Mouse (Mus musculus): ENCODE measurements around the gene Aes. TPM values are rescaled to one million over a fixed set of nuclear protein-coding genes. Genes with fewer than 3 reads are reported as not detected.

The Aes gene
- total RNA-seq, 1 experiment from 2014 or later = 276 TPM

DNA sequence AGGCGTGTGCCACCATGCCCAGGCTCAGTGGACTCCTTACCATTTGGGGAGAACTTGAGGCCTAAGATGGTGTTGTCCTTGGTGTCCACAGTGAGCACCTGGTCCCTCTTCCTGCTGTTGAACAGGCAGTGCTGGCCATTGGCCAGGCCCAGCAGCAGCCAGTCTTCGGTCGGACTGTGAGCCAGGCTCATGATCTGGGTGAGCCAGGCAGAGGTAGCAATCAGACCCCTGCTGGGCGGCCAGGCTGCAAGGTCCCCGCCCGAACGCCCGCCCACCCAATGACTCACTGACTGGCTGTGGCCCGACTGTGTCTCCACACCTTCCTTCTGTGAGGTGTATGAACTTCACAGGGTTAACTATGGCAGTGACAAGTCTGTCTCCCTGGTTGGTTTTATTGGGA, 32.6 kb downstream of the Aes start:
- no peak for ATAC-seq (ENCODE audit: extremely low read depth, insufficient number of reproducible peaks, low FRiP score, poor library complexity, severe bottlenecking)

DNA sequence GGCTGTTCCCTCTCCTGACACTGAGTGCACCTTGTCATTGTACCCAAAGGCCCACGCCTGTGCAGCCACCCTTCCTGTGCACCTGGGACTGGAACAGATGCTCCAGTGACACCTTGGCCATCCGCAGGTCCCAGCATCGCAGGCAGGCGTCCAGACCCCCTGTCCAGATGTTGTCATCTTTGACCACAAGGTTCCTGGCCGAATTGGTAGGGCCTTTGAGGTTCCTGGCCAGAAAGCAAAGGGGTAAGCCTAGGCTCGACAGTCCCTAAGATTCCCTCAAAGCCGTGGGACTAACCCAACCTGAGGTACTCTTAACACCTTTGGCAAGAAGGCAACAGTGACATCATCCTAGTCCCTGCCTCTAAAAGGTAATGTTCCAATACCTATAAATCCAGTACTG, 33.3 kb downstream of the Aes start:
- no peak for ATAC-seq (ENCODE audit: extremely low read depth, insufficient number of reproducible peaks, low FRiP score, poor library complexity, severe bottlenecking)

DNA sequence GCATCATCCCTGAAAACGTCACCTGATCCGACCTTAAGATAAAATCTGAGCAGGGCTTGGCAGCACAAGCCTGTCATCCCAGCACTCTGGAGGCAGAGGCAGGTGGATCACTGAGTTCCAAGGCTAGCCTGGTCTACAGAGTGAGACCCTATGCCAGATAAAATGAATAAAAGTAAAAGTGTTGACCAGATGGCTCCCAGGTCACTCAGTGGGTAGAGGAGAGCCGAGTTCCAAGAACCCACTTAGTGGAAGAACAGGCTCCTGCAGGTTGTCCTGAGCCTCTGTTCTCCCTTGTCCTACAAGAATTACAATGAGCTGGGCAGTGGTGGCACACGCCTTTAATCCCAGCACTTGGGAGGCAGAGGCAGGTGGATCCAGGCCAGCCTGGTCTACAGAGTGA, 33.9 kb downstream of the Aes start:
- no peak for ATAC-seq (ENCODE audit: extremely low read depth, insufficient number of reproducible peaks, low FRiP score, poor library complexity, severe bottlenecking)

DNA sequence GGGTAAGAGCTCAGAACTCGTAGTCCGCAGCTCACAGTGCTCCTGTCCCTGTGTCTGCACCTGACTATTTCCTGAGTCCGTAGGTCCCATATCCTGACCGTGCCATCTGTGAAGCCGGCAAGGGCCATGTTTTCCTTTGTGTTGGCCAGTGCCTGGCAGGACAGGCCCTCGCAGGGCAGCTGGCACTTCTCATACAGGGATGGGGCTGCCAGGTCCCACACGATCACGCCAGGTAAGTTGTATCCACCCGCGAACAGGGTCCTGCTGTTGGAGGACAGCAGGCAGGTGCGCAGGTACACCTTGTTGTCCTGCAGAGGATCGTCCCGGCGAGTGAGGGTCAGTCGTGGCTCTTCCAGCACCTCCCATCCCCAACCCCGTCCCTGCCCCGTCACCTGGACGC, 34.6 kb downstream of the Aes start:
- ATAC-seq (ENCODE audit: extremely low read depth, insufficient number of reproducible peaks, low FRiP score, poor library complexity, severe bottlenecking) = no peak

DNA sequence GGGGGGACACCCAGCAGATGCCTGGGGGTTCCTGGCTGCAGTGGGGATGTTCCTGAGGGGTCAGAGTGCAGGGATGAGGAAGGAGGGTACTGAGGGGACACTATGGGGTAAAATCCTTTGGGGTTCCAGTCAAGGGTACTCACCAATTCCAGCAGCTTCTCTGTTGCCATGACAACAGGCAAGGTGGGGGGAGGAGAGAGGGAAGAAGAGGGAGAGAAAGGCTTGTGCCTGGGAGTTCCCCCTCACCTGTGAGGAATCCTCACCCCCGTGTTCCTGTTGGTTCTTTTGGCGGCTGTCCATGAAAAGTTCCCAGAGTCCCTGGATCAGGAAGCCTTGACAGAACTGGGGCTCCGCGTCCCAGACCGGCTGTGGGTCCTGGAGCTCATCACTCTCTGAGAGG, 36.3 kb downstream of the Aes start:
- ATAC-seq (ENCODE audit: extremely low read depth, insufficient number of reproducible peaks, low FRiP score, poor library complexity, severe bottlenecking) = no peak

DNA sequence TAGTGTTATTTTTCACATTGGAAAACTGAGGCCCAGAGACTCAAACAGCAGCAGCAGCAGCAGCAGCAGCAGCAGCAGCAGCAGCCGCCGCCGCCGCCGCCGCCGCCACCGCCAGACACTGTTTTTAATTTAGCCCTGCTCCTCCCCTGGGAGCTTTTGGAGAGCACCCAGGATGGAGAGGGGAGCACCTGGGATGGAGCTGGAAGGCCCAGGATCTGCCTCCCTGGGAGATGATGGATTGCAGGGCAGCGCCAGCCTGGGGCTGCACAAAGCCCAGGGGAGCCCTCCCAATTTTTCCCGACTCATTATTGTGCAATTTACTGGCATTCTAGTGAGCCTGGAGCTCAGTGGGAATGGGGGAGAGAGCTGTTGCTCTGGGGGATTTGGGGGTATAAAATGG, 37.3 kb downstream of the Aes start:
- no peak for ATAC-seq (ENCODE audit: extremely low read depth, insufficient number of reproducible peaks, low FRiP score, poor library complexity, severe bottlenecking)

DNA sequence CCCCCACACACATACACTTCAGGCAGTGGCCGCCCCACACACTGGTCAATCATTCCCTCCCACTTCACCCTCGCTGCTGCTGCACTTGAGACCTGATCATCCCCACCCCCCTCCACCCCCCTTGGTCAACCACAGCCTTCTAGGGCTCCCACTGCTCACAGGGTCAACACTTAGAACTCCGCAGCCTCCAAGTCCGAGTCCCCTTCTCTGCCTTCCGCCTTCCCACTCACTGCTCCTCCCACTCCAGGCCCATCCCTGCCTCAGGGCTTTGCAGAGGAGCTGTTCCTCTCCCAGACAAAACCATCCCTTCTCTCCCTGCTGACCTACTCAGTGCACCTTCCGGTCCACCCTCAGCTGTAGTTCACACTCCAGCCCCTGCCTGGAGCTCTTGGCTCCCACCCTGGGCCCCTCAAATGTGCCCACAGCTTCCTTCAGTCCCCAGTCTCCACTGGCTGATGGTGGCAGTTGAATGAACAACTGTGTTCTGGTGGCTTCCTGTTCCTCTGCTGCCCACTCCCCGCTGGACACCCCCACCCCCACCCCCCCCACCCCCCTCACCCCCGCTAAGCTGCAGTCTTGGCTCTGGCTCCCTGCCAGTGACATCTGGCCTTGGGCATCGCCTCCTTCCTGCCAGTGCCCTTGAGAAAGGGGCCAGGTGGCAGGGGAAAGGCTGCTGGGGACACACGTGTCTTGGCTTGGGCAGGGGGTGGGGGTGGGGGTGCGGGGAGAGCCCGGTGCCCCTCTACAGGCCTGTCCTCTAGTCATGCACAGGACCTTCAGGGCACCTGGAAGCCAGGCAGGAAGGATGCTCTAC, 38.1 kb downstream of the Aes start:
- no peak for ATAC-seq (ENCODE audit: extremely low read depth, insufficient number of reproducible peaks, low FRiP score, poor library complexity, severe bottlenecking)

DNA sequence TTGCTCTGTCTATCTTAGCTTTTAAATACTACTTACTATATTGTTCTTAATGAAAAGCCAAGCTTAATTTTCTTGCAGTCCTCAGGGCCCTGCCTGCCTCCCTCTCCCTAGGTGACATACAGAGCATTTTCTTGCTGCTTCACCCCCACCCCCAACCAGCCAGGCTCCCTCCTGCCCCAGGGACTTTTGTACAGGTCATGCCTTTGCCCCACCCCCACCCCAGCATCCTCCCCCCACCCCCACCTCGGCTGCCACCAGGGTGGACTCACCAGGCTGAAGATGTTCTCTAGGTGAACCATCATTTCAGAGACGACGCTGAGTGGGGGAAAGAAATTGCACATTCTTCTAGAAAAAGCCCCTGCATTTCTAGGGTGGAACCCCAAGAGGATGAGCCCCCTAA, 39.1 kb downstream of the Aes start:
- ATAC-seq (ENCODE audit: extremely low read depth, insufficient number of reproducible peaks, low FRiP score, poor library complexity, severe bottlenecking) = no peak

DNA sequence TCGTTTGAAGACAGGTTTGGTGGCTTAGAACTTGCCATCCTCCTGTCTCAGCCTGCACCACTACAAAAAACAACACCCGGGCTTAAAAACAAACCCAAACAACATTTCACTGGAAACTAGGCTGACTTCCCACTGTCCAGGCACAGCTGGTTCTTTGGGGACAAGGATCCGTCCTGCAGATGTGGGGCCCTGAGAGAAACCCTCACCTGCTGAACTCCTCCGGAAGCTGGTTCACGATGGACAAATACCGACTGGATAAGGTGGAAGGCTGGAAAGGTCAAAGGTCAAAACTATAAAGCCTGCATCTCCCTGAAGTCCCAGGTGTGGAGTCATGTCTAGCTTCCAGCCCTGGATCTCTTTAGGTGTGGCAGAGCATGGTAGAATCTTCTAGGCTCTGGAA, 39.6 kb downstream of the Aes start:
- ATAC-seq (ENCODE audit: extremely low read depth, insufficient number of reproducible peaks, low FRiP score, poor library complexity, severe bottlenecking) = no peak

DNA sequence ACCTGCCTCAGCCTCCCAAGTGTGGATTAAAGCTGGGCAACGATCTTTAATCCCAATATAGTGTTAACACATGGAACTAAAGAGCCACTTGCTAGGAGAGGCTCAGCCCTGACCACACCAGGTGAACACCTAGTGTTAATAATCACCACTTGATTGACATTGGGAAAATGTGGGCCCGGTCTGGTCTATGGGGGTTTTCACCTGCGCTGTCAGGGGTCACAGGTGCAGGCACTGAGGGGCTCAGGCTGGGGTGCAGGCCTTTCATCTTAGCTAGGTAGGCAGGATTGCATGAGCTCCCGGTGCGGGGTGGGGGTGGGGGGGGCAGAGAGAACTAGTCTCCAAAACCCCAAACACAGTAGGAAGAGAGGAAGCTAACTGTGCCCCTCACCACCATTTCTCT, 40.3 kb downstream of the Aes start:
- no peak for ATAC-seq (ENCODE audit: extremely low read depth, insufficient number of reproducible peaks, low FRiP score, poor library complexity, severe bottlenecking)

DNA sequence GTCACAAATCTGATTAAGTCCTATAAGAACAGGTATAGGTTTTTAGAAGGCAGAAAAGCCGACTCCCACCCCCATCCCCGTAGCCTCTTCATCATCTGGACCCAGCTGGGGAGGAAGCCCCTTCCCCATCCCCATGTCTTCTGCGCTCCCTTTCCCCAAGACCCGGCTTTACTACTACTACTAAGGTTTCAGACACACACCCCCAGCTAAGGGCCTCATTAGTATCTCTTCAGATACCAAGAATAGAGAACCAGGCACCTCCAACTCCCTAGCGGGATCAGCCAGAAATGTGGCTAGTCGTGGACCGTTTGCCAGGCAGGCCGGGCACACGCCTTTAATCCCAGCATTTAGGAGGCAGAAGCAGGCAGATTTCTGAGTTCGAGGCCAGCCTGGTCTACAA, 40.8 kb downstream of the Aes start:
- ATAC-seq (ENCODE audit: extremely low read depth, insufficient number of reproducible peaks, low FRiP score, poor library complexity, severe bottlenecking) = no peak

DNA sequence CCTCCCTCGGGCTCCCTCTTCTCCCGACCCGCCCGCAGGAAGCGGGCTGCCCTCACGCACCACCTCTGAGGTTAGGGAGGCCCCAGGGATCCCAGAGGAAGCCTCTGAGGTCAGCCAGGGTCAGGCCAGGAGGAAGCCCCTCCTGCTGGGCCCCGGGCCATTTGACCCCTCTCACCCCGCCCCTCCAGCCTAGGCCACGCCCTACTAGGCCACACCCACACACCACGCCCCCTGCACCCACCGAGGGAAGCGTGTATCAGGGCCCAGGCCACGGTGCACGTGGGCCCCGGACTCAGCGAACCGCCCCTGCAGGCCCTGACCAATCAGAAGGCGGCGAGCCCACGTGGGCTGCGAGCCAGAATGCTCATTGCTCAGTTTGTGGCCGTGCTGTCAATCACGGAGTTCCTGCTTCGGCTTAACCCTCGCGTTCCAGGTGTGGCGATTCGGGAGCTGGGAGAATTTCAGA, 41.5 kb downstream of the Aes start, which contains the start of gene Tle6:
Gene Tle6 (minus strand): TSS at position 336 of the 466 bp plus-strand sequence.
- peak; percentile 65 for ATAC-seq (ENCODE audit: extremely low read depth, insufficient number of reproducible peaks, low FRiP score, poor library complexity, severe bottlenecking)

DNA sequence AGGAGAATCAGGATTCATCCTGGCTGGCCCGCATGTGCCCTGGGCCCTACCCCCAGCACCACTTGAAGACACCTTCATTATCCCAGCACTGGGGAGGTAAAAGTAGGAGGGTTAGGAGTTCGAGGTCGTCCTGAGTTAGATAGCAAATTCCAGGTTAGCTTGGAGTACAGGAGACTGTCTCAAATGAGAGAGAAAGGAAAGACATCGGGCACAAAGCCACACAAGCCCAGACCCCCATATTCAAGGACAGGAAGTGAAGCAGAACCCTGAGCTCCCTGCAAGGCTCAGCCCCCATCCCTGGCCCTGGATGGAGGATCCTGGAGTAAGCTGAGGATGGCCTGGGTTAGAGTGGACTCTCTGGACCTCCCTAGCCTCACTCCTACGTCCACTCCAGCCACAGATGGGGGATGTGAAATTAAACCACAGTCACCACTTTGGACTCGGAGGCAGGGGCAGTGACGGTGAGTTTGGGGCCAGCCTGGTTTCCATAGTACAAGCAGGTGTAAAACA, 42.2 kb downstream of the Aes start:
- no peak for ATAC-seq (ENCODE audit: extremely low read depth, insufficient number of reproducible peaks, low FRiP score, poor library complexity, severe bottlenecking)

DNA sequence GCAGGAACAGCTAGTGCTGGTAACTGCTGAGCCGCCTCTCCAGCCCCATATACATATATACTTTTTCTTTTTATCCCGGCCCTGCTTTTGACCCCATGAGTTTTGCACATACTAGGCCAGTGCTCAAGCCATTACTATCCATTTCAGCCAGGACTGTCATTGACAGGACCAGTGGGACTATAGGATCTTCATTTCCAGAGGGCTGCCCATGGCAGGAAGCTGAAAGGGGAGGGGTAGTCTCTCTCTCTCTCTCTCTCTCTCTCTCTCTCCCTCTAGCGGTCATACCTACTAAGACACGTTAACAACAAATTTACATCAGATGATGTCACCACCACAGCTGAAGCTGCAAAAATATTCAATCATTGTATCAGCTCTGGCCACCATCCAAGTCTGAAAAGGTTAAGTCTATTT, 43.5 kb downstream of the Aes start:
- peak; percentile 42; the same call in 1 of the 2 replicates for ATAC-seq (ENCODE audit: extremely low read depth, insufficient number of reproducible peaks, low FRiP score, poor library complexity, severe bottlenecking)

DNA sequence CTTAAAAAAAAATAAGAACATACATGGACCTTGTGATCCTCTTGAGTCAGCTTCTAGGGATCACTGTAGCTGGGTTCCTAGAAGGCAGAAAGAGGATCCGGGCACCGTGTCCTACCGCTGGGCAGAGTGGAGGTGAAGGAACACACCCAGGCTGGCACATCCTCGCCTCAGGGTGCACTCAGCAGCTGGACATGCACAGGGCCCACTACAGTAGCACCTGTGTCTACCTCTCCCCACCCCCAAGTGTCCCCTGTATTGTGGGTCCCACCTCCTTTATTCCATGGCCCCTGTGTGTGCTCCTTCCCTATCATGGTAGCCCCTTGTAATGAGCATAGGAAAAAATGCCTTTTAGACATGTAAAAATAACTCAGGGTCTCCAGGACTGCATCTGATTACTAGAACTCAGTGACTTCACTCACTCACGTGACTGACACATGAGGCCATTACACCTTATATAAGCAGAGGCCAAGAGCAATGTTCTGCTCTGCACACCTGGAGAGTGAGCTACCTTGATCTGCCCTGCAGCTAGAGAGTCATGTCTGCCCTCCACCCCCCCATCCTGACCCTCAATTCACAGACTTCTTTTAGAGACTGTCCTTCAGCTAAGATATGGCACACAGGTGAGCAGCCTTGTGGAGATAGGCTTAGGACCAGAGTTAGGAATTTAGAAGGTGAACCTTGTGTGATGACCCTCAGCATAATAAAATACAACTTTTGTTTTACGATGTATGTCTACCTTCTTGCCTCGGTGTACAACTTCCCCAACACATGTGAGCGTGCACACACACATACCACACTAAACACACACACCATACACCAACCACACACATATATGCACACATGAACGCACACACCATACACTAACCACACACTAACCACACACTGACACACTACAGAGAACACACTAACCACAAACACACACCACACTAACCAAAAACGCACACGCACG, 45.0 kb downstream of the Aes start:
- ATAC-seq (ENCODE audit: extremely low read depth, insufficient number of reproducible peaks, low FRiP score, poor library complexity, severe bottlenecking) = no peak

DNA sequence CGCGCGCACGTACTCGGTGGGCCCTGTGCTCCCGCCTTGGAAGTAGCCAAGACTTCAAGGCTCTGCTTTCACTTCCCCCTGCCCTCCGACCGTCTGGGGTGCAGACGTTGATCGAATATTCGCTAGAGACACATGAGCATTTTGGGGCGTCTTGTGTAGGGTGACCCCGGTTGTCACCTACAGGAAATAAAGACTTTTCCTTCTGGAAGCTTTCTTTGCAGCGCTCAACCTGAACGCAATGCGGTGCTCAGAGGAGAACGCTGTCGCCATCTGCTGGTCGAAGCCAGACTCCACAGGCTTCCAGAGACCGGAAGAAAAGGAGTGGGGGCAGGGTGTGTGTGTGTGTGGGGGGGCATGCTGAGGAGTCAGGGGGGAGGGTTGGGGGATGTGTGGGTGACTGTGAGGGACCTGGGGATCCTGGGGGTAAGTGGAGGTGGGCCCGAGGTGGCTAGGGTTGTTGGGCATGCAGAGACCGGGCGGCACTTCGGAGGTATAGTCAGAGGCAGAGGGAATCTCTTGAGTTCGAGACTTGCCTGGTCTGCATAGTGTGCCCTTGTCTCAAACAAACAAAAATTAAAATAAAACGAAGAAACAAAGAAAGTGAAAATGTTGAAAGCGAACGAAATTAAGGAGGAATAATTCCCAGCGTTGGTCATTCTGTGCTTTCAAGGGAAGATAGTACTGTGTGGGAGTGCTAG, 45.8 kb downstream of the Aes start:
- ATAC-seq (ENCODE audit: extremely low read depth, insufficient number of reproducible peaks, low FRiP score, poor library complexity, severe bottlenecking) = peak; percentile 51

DNA sequence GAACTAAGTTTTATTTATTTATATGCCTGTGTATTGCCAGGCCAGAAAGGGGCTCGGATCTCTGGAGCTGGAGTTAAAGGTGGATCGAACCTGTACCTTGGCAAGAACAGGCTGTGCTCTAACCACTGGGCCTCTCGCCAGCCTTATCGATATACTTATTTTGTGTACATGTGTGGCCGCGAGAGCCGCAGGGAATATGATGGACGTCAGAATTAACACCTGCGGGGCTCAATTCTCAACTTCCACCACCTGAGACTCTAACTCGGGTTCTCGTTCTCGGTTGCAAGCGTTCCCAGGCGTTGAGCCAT, 46.3 kb downstream of the Aes start:
- ATAC-seq (ENCODE audit: extremely low read depth, insufficient number of reproducible peaks, low FRiP score, poor library complexity, severe bottlenecking) = no peak

DNA sequence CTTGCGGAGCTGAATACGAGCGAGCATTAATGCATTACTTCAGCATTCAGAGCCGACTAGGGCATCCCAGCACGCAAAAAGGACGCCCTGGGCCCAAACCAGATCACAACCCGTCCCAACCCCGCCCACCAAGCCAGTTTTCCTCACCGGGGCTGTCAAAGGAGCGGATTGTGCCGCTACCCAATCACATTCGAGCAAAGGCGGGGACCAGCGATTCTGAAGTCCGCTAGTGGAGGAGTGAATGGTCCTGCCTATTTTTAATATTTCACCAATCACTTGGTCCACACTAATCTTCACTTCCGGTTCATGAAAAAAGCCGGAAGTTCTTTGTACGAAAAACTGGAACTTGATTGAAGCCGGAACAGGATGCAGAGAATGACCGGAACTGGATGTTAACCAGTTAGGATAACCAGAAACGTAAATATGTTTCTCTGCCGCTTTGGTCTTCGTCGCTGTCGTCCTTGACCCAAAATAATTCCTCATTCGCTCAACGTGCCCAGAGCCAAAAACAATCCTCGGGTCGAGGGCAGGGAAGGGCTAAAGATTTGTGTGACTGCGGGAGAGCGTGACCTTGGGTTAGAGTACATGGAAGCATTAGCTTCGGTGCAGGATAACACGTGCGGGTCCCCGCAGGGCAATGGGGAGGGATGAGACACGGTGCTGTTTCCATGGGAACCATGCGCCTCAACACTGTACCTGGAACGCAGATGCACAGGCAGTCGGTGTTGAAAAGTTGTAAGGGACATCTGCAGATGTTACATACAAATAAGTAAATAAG, 46.9 kb downstream of the Aes start, which contains the start of gene BC025920:
Gene BC025920 (plus strand): TSS at position 297 of the 778 bp plus-strand sequence.
- peak; percentile 87 for ATAC-seq (ENCODE audit: extremely low read depth, insufficient number of reproducible peaks, low FRiP score, poor library complexity, severe bottlenecking)
